Mouse (Mus musculus) monocyte, adult 5-6 weeks (primary cell): ENCODE measurements around the gene Csn2. TPM values are rescaled to one million over a fixed set of nuclear protein-coding genes. Genes with fewer than 3 reads are reported as not detected.

Experiments used
- ATAC-seq: fragments of 153-309, 156-312 bp; replicated peaks from 2 replicates; pipeline ENCODE4 v1.8.0; 2017; ENCODE audit warnings: mild to moderate bottlenecking; ENCODE audit not compliant: low TSS enrichment, insufficient number of reproducible peaks, severe bottlenecking, poor library complexity, low FRiP score
- total RNA-seq: library from RNA; stranded (forward); fragments of 200-1000, 200-491, 200-594 nt; gene quantifications from 3 replicates; pipeline ENCODE4 v1.2.3, GENCODE M21; 2017

Gene Csn2
- total RNA-seq, result 0.87 TPM in 1 of 3 replicates, not detected in the others

DNA sequence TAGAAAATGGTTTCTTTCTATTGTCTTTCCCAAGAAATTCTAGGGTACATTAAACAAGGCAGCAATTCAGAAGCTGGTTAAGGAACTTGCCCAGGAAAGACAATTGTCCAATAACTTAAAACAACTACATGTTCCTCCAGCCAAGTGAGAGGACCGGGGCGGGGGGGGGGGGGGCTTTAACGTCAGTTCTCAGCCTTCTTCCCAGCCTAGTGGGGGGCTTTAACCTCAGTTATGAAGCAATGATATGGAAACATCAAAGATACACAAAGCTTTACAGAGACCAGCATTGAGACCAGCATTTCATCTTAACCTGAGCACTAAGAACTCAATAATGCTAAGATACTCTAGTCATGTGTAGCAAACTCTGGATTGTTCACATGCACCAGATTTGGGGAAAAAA lies at the start of gene Csn2:
Csn2 (minus strand) TSS at position 101 of the 400 bp plus-strand sequence.
- no peak for ATAC-seq

DNA sequence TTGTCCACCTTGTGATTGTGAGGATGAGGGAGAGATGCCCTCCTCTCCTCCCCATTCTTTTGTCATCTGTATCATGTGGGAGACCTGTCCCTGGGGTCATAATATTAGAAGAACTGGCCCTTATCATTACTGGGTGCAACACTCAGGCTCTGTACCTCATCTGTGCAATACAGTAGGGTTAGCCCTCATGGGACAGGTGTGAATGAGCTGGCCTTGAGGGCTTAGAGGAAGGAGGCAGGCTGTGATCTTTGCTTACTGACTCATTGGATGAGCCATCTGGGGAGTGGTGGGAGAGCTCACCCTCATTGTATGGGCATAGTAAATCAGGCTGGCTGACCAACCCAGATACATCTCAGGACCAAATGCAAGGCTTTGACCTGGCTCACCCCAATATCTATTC lies 35.4 kb upstream of the Csn2 start:
- no peak; the same call in 1 of the 2 replicates for ATAC-seq

- ATAC-seq, result no peak
These were observed 6.5 kb upstream of the Csn2 start for GRCm38 (mm10) chr5:87705891-87706290.

- no peak for ATAC-seq
These were observed 33.5 kb downstream of the Csn2 start, which contains the start of gene Csn1s1 for GRCm38 (mm10) chr5:87665908-87666307. TSS of gene Csn1s1 (plus strand) at chr5:87666208.

DNA sequence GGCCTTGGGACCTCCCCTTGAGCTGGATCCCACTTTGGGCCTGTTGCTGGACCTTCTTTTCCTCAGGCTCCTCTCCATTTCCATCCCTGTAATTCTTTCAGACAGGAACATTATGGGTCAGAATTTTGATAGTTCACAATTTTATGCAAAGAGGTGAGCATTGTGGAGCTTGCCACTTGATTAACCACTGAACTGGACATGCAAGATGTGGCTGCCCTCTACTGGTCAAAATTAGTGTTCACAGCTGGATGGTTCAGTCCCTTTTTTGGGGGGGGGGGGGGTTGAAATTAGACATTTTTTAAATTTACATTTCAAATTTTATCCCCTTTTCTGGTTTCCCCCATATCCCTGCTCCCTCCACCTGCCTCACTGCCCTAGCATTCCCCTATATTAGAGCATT lies 56.6 kb downstream of the Csn2 start:
- no peak for ATAC-seq

Other genes with a start within 250 kb of the Csn2 start
- gene Ugt2a2, start 217.4 kb downstream of the Csn2 start, total RNA-seq, result not detected in 3 replicates
- gene Gm43638, start 212.8 kb downstream of the Csn2 start, total RNA-seq, result not detected in 3 replicates
- gene Ugt2a1, start 208.8 kb downstream of the Csn2 start, total RNA-seq, result not detected in 3 replicates
- gene Sult1b1, start 161.4 kb downstream of the Csn2 start, total RNA-seq, result not detected in 3 replicates
- gene Sult1d1, start 130.6 kb downstream of the Csn2 start, total RNA-seq, result not detected in 3 replicates
- gene Sult1e1, start 108.0 kb downstream of the Csn2 start, total RNA-seq, result not detected in 3 replicates
- gene Csn1s1, start 33.4 kb downstream of the Csn2 start, total RNA-seq, result not detected in 3 replicates
- not detected in 3 replicates for gene Csn1s2a, start 74.9 kb upstream of the Csn2 start, total RNA-seq
- gene Csn1s2b, start 108.5 kb upstream of the Csn2 start, total RNA-seq, result not detected in 3 replicates
- gene Prr27, start 126.1 kb upstream of the Csn2 start, total RNA-seq, result not detected in 3 replicates
- gene Odam, start 185.4 kb upstream of the Csn2 start, total RNA-seq, result not detected in 3 replicates
- gene Csn3, start 225.9 kb upstream of the Csn2 start, total RNA-seq, result not detected in 3 replicates